Mouse (Mus musculus) intestine, postnatal 0 days (tissue): ENCODE data around the gene Hspa12b. TPM values are rescaled to one million over a fixed set of nuclear protein-coding genes. Genes with fewer than 3 reads are reported as not detected.

ENCODE experiments used
- ATAC-seq: fragments of 200-750 bp; cut with Nextera tagmentation; 2 replicates; pipeline ENCODE4 v1.8.0; 2017; ENCODE audit warnings: mild to moderate bottlenecking, moderate TSS enrichment, moderate library complexity
- H3K27ac ChIP-seq: fragments of 300-500 bp; sonication (generic); 2 replicates; pipeline ENCODE4 v1.5.1; 2014; ENCODE audit warnings: mild to moderate bottlenecking, low read depth, low read length, moderate library complexity
- H3K27me3 ChIP-seq: fragments of 300-500 bp; sonication (generic); replicated peaks from 2 replicates; pipeline ENCODE4 v1.6.1; 2014; ENCODE audit warnings: low read length, mixed read lengths; ENCODE audit not compliant: control insufficient read depth, insufficient read depth
- H3K36me3 ChIP-seq: fragments of 300-500 bp; sonication (generic); 2 replicates; pipeline ENCODE4 v1.6.1; 2014; ENCODE audit warnings: mild to moderate bottlenecking, moderate library complexity; ENCODE audit not compliant: control insufficient read depth, insufficient read depth
- H3K4me1 ChIP-seq: fragments of 300-500 bp; sonication (generic); replicated peaks from 2 replicates; pipeline ENCODE4 v1.6.1; 2014; ENCODE audit warnings: antibody characterized with exemption, low read length, mixed read lengths; ENCODE audit not compliant: control insufficient read depth, insufficient read depth
- H3K4me2 ChIP-seq: fragments of 300-500 bp; sonication (generic); replicated peaks from 2 replicates; pipeline ENCODE4 v1.6.1; 2014; ENCODE audit warnings: low read depth, mild to moderate bottlenecking, moderate library complexity
- H3K4me3 ChIP-seq: fragments of 300-500 bp; sonication (generic); 2 replicates; pipeline ENCODE4 v1.5.1; 2014; ENCODE audit warnings: low read depth, low read length
- H3K9ac ChIP-seq: fragments of 300-500 bp; sonication (generic); 2 replicates; pipeline ENCODE4 v1.6.1; 2014; ENCODE audit warnings: mild to moderate bottlenecking, low read depth, low read length
- H3K9me3 ChIP-seq: fragments of 300-500 bp; sonication (generic); 2 replicates; pipeline ENCODE4 v1.6.1; 2016; ENCODE audit warnings: mixed run types; ENCODE audit not compliant: control insufficient read depth
- CTCF ChIP-seq: sonication (generic); IDR thresholded peaks from 2 replicates; pipeline ENCODE4 v1.5.1; 2016; ENCODE audit warnings: low read depth, mild to moderate bottlenecking, control low read depth, antibody characterized with exemption, moderate library complexity
- WGBS: fragments of 180-500 bp; shearing (Covaris S2); extraction: QIAGEN DNeasy Blood & Tissue Kit; methylation state at CpG from one replicate; pipeline ENCODE4 v1.1.7; 2014; 5-methylcytosine and 5-hydroxymethylcytosine counted together
- polyA plus RNA-seq: library from polyadenylated mRNA; unstranded; fragments of >200 nt; fragmentation: Nextera tagmentation; extraction: Ambion mirVana; gene quantifications from 2 replicates; pipeline ENCODE4 v1.2.1, GENCODE M21; 2015

Gene Hspa12b
- 2.1 and 2.3 TPM in 2 replicates for polyA plus RNA-seq

GRCm38 (mm10) chr2:131127161-131127730, at the start of gene Hspa12b:
TSS of gene Hspa12b (plus strand) at chr2:131127280.
- H3K27ac ChIP-seq = peak within 1 kb of the TSS; percentile 46; the same call in 1 of the 2 replicates
- H3K9me3 ChIP-seq = no peaks in the 10 kb centered on the region
- no peaks in the 10 kb centered on the region for H3K36me3 ChIP-seq
- peak within 1 kb of the TSS; percentile 45 for H3K4me3 ChIP-seq
- peak within 1 kb of the TSS; percentile 48 for H3K9ac ChIP-seq
- peaks cover 7% of the 10 kb centered on the region; the same call in 1 of the 2 replicates for H3K4me1 ChIP-seq
- TF ChIP-seq CTCF = no peak
- H3K4me2 ChIP-seq = peak within 1 kb of the TSS; percentile 74
- peak; percentile 57 for ATAC-seq
- WGBS = 4% methylated on average over 25 of the region's 28 CpGs
- no peaks in the 10 kb centered on the region for H3K27me3 ChIP-seq

GRCm38 (mm10) chr2:131080507-131080906, 46.6 kb upstream of the Hspa12b start:
- H3K9me3 ChIP-seq = no peaks in the 10 kb centered on the region
- 76% methylated on average over 5 of the region's 5 CpGs for WGBS
- no peak for ATAC-seq

GRCm38 (mm10) chr2:131084206-131084605, 42.9 kb upstream of the Hspa12b start:
- no peak overlapping the region for H3K9ac ChIP-seq
- 81% methylated on average over 4 of the region's 4 CpGs for WGBS
- no peaks in the 10 kb centered on the region for H3K4me1 ChIP-seq
- no peaks in the 10 kb centered on the region for H3K27me3 ChIP-seq
- H3K36me3 ChIP-seq = no peaks in the 10 kb centered on the region
- TF ChIP-seq CTCF = no peak
- H3K4me2 ChIP-seq = no peak overlapping the region
- no peak overlapping the region for H3K4me3 ChIP-seq
- ATAC-seq = no peak
- H3K27ac ChIP-seq = no peak overlapping the region
- H3K9me3 ChIP-seq = no peaks in the 10 kb centered on the region

More at GRCm38 (mm10) chr2:131080507-131080906, 46.6 kb upstream of the Hspa12b start:
- H3K27ac ChIP-seq = no peak overlapping the region
- H3K36me3 ChIP-seq = no peaks in the 10 kb centered on the region
- no peak overlapping the region for H3K4me2 ChIP-seq
- H3K4me1 ChIP-seq = no peaks in the 10 kb centered on the region
- H3K4me3 ChIP-seq = no peak overlapping the region
- no peak overlapping the region for H3K9ac ChIP-seq
- no peaks in the 10 kb centered on the region for H3K27me3 ChIP-seq
- no peak for TF ChIP-seq CTCF

GRCm38 (mm10) chr2:131086667-131087390, 40.3 kb upstream of the Hspa12b start, which contains the start of gene Siglec1:
TSS of gene Siglec1 (minus strand) at chr2:131086765.
- Histone ChIP-seq H3K4me3 (no peak within 1 kb of the TSS), H3K4me1 (no peaks in the 10 kb centered on the region), H3K27me3 (no peaks in the 10 kb centered on the region), H3K9me3 (no peaks in the 10 kb centered on the region), H3K27ac (no peak within 1 kb of the TSS), H3K9ac (no peak within 1 kb of the TSS), H3K4me2 (no peak within 1 kb of the TSS), H3K36me3 (no peaks in the 10 kb centered on the region)
- no peak for TF ChIP-seq CTCF
- 82% methylated on average over 11 of the region's 11 CpGs for WGBS
- no peak for ATAC-seq

- Histone ChIP-seq H3K9me3 (no peaks in the 10 kb centered on the region), H3K36me3 (no peaks in the 10 kb centered on the region), H3K4me3 (no peak overlapping the region), H3K4me1 (no peaks in the 10 kb centered on the region), H3K27me3 (no peaks in the 10 kb centered on the region), H3K9ac (no peak overlapping the region), H3K27ac (no peak overlapping the region), H3K4me2 (no peak overlapping the region)
- 74% methylated on average over 4 of the region's 4 CpGs for whole genome bisulfite sequencing
- no peak for TF ChIP-seq CTCF
- ATAC-seq = no peak
Measured at GRCm38 (mm10) chr2:131088581-131088980, 38.5 kb upstream of the Hspa12b start.

- no peaks in the 10 kb centered on the region for H3K4me1 ChIP-seq
- 100% methylated on average over 1 of the region's 1 CpGs for WGBS
- no peak overlapping the region for H3K4me3 ChIP-seq
- H3K36me3 ChIP-seq = no peaks in the 10 kb centered on the region
- no peak for ATAC-seq
- no peak overlapping the region for H3K4me2 ChIP-seq
- H3K27ac ChIP-seq = no peak overlapping the region
- H3K9ac ChIP-seq = no peak overlapping the region
- no peaks in the 10 kb centered on the region for H3K27me3 ChIP-seq
- TF ChIP-seq CTCF = no peak
- H3K9me3 ChIP-seq = no peaks in the 10 kb centered on the region
Measured at GRCm38 (mm10) chr2:131089634-131090033, 37.4 kb upstream of the Hspa12b start.
